Mouse (Mus musculus): Measurements from ENCODE around the gene Btg2. TPM values are rescaled to one million over a fixed set of nuclear protein-coding genes. Genes with fewer than 3 reads are reported as not detected.

The Btg2 gene
- total RNA-seq, 2 experiments from 2014 or later = 15.1 to 27.0 TPM

Other genes with a start within 250 kb of the Btg2 start
- gene Optc, start 171.1 kb downstream of the Btg2 start, total RNA-seq (2021) = under 1 TPM in 1 of 2 experiments, not detected in 1; 0.75 TPM
- 10 to 100 TPM; 14.9 to 21.8 TPM for gene Prelp, start 157.7 kb downstream of the Btg2 start, total RNA-seq (2021)
- gene Fmod, start 41.9 kb downstream of the Btg2 start, total RNA-seq (2021) = 100 to 1,000 TPM in 1 of 2 experiments, 10 to 100 TPM in 1; 33.0 to 107 TPM
- gene Chit1, start 32.1 kb upstream of the Btg2 start, total RNA-seq (2021) = not detected
- gene Chil1, start 103.1 kb upstream of the Btg2 start, total RNA-seq (2021) = 1 to 10 TPM in 1 of 2 experiments, under 1 TPM in 1; 0.91 to 1.7 TPM
- 100 to 1,000 TPM; 335 to 488 TPM for gene Mybph, start 114.3 kb upstream of the Btg2 start, total RNA-seq (2021)
- 1 to 10 TPM in 1 of 2 experiments, under 1 TPM in 1; 0.49 to 2.7 TPM for gene Adora1, start 156.3 kb upstream of the Btg2 start, total RNA-seq (2021)
- gene Myog, start 210.9 kb upstream of the Btg2 start, total RNA-seq (2021) = 10 to 100 TPM; 16.2 to 26.0 TPM

Measured in gastrocnemius, postnatal 25 days (tissue).